Mouse (Mus musculus): Measurements from ENCODE around the gene Mef2a.
A peak's percentile ranks its signal among the peaks of the same experiment; 100 is the strongest.

Mef2a gene

GRCm38 (mm10) chr7:67245255-67245654 lies 127.4 kb downstream of the Mef2a start:
- no peak for DNase-seq (ENCODE audit: low read depth)

GRCm38 (mm10) chr7:67243894-67244282 lies 128.8 kb downstream of the Mef2a start:
- DNase-seq (ENCODE audit: low read depth): peak; percentile 59

DNA sequence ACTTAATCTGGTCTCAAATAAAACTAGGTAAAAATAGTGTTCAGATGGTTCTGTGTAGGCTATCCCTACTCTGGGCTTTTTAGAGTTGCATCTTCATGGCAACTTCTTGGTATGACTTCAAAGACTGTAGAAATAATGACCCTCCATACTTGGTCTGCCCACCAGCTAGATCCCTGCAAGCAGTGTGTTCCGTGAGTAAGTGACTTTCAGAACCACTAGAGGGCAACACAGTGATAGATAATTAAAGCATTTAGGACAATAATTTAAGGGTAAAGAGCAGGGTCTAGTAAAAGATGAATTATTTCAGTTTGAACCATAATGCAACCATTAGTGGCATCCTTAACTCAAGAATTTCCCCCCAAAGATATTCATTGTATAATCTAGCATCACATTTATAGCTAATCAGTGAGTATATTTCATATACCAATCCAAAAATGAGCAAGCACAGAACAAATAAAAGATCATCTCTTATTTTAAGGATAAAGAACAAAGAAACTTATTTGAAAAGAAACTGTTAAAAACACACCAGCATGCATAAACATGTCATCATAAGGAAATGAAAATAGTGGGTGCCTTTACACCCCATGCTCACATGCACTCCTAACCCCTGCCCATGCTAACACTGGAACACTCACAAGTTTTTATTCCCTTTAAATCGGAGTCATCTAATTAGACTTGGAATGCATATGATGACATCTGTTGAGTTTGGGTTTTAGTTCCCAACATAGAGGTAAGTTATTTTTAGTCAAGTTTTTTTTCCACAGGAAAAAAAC lies 129.4 kb downstream of the Mef2a start:
- DNase-seq (ENCODE audit: low read depth): peak; percentile 71

DNA sequence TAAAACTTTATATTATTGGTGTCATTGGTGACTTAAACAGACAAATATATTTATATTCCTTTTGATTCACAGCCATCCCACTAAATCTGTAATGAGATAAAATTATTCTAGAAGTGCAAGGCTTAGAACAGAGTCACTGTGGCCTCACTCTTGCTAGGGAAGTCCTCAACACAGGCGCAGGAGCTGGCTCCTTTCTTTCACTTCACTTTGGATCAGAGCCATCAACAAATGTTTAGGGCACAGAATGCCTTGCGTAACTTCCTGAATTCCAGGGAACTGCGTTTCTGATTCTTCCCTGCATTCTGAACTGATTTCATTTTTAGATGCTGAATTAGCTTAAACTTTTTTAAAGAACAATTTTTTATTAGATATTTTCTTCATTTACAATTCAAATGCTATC lies 130.7 kb downstream of the Mef2a start:
- DNase-seq (ENCODE audit: low read depth): peak; percentile 66

- DNase-seq (ENCODE audit: low read depth): no peak
Measured at GRCm38 (mm10) chr7:67237752-67238151, 134.9 kb downstream of the Mef2a start.

- no peak for DNase-seq (ENCODE audit: low read depth)
Measured at GRCm38 (mm10) chr7:67236351-67236750, 136.3 kb downstream of the Mef2a start.

- DNase-seq (ENCODE audit: low read depth): no peak
Measured at GRCm38 (mm10) chr7:67234797-67235196, 137.9 kb downstream of the Mef2a start.

DNA sequence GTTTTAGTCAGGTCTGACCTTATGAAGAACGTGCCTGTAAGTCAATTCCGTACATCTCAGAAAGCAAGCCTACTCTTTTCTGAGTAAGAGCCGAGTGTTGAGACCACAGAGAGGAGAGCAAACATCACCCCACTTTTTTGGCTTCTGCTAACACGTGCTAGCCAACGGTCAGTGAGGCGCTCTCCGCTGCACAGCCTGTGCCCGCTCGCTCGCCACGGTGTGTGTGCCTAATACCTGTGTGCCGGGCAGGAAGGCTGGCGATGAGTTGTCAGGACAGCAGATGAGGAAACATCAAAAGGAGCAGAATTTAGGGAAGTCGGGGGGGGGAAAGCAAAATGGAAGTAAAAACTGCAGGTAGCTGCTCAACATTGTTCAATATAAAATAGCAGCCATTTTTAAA lies 140.2 kb downstream of the Mef2a start:
- no peak for DNase-seq (ENCODE audit: low read depth)

GRCm38 (mm10) chr7:67230640-67231140 lies 142.0 kb downstream of the Mef2a start:
- DNase-seq (ENCODE audit: low read depth): no peak

- no peak for DNase-seq (ENCODE audit: low read depth)
Measured at GRCm38 (mm10) chr7:67230221-67230620, 142.4 kb downstream of the Mef2a start.

DNA sequence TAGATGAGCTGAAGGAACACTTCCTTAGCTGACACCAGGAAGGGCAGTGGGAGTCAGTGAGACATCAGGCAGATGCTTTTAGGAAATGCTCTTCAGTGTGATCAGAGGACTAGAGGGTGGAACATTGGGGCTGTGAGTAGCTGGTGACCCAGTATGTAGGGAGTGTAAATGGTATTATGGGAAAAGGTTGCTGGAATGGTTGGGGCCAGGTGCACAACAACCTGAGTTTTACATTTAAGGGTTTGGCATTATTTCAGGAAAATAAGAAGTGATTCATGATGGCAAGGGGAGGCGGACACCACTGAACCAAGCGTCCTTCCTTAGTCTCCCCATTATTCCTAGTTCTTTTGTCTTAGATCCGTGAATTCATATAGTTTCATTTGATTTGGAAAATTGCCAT lies 143.0 kb downstream of the Mef2a start:
- DNase-seq (ENCODE audit: low read depth): no peak

GRCm38 (mm10) chr7:67228891-67229602 lies 143.6 kb downstream of the Mef2a start:
- DNase-seq (ENCODE audit: low read depth): peak; percentile 80

- no peak for DNase-seq (ENCODE audit: low read depth)
Measured at GRCm38 (mm10) chr7:67228390-67228789, 144.3 kb downstream of the Mef2a start.

DNA sequence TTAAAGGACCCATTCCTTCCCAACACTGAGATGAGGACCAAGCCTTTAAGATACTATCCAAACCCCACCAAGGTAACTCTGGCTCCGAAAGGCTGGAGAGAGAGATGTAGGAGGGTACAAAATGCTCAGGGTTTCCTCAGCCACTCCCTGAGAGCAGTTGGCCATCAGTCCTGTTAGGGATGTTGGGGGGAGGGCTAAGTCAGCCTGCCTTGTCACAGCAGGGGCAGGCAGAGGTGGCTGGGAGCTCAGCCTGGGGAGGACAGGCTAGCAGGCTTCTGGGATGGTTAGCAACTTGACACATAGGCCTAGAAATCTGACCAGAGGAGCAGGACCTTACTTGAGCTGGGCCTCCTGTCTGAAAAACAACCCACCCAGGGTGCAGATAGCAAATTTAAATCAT lies 145.1 kb downstream of the Mef2a start:
- no peak for DNase-seq (ENCODE audit: low read depth)

DNA sequence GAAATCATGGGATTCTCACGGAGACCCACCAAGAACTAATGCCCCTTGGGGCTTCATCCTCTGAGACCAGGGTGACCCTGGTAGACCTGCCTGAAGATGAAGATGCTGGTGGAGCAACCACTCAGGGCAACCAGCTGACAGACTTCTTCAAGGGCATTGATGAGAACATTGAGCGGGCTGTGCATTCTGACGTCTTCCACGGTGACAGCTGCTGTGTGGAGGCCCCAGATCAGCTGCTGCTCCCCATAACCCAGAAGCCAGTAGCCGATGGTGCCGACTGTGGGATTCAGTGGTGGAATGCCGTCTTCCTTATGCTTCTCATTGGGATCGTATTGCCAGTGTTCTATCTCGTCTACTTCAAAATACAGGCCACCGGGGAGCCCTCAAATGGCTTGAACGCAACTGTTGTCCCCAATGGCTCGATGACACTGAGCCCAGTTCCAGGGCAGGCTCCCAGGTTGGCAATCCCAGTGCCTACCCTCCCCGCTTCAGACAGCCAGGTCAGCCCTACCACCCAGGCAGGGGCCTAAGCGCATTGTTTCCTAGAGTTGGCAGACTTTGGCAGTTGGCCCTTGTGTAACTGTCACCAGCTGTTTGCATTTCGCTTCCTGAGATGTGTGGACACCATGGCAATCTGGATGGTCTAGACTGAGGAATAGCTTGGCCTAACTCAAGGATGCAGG lies 146.6 kb downstream of the Mef2a start:
- DNase-seq (ENCODE audit: low read depth): no peak

DNA sequence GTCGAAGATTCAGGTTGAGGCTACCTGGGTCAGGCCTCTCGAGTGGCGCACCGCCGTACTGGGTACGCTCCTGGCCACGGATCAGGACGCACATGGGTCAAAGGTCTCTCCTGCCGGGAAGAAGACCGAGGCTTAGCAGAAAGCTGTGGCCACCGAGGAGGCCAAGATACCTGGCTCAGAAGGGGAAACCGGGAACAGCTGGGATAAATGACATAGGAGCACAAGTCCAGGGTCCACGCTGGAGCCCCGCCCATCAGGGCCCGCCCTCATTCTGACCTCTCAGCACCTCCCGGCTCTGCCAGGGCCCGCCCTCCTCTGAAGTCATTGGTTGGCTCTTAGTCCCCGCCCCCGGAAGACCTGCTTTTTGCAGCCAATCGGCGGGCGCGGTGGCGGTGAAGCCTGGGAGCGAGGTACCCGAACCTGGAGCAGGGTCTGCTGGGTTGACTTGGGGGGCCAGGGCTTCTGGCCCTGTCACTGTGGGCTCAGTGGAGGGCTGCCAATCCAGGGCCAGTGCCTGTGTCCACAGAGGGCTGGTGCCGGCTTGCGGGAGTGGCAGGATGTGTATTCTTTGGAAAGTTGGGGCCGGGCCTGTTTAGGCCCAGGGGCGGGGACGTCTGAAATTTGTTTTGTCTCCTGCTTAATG lies 150.3 kb downstream of the Mef2a start, which contains the start of gene Lysmd4:
TSS of gene Lysmd4 (plus strand) at position 325 of the 643 bp plus-strand sequence.
- peak; percentile 97 for DNase-seq (ENCODE audit: low read depth)

- DNase-seq (ENCODE audit: low read depth): peak; percentile 75
Measured at GRCm38 (mm10) chr7:67217025-67217424, 155.6 kb downstream of the Mef2a start.

DNA sequence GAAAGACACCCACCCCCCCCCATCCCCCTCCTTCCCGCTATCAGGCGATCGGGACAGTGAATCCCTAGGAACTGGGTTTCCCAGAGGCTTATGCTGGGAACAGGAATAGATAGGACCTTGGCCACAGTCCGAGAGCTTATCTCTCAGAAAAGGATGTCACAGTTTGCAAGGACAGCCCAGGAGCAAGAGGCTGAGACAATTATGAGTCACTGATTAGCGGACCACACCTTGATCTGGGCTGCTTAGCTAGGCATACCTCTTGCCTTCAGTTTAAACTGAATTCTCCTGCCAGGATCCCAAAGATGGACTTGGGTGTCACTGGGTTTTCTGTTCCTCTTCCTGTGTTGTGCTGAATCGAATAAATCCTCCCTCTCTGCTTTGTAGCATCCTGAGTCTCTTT lies 156.3 kb downstream of the Mef2a start:
- DNase-seq (ENCODE audit: low read depth): no peak

DNA sequence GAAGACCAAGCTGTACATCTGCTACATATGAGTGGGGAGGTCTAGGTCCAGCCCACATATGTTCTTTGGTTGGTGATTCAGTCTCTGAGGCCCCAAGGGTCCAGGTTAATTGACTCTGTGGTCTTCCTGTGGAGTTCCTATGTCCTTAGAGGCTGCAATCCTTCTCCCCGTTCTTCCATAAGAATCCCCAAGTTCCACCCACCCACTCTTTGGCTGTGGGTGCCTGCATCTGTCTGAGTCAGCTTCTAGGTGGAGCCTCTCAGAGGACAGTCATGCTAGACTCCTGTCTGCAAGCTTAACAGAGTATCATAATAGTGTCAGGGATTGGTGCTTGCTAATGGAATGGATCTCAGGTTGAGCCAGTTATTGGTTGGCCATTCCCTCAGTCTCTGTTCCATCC lies 159.1 kb downstream of the Mef2a start:
- DNase-seq (ENCODE audit: low read depth): peak; percentile 57

DNA sequence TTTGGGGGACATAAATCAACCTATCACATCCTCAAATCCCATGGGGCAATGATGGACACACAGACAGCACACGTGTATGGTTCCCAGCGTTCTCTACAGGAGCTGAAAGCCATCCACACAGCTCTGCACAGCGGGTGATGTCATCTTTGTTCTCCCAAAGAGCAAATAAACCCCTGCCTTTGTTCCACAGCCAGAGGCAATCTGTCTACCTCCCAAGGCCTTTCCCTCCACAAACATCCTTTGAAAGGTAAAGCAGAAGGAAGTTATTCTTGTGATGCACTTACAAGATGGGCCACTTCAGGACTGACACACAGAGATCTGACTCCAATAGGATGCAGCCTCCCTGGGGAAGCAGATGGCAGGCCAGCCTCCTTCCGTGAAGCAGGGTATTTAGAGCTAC lies 160.7 kb downstream of the Mef2a start:
- DNase-seq (ENCODE audit: low read depth): no peak

GRCm38 (mm10) chr7:67211341-67211740 lies 161.3 kb downstream of the Mef2a start:
- DNase-seq (ENCODE audit: low read depth): no peak

Data from NIH3T3 (cell line).